ENCODE assay signal across 8 mouse cellular contexts in the genomic region with DNA sequence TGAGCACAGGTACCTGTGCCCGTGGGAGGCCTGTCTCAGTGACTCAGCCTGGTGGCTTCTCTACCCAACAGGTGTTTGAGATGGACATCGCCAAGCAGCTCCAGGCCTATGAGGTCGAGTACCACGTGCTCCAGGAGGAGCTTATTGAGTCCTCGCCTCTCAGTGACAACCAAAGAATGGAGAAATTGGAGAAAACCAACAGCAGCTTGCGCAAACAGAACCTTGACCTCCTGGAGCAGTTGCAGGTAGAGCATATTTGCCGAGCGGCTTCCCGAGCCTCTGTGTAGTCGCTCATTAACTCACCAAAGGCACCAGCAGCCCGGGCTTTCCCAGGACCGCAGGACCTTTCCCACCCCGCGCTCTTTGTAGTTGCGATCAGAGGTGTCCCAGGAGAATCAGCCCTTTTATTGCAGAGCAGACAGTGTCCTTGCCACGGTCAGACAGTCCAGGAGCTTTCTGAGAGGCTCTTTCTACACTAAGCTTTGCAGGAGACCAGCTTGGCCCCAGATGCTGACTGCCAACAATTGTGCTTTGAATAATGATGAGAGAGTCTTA.
DNase-seq lines count a peak whose midpoint lies in the region; ATAC-seq lines count a peak whose summit lies in the region.

No protein-coding gene starts in this region.

- H3K9me3 ChIP-seq in forebrain, embryonic 10.5 days: no peaks in the 10 kb centered on the region
- H3K9me3 ChIP-seq in forebrain, embryonic 16.5 days (ENCODE audit: control insufficient read depth, low read length): no peaks in the 10 kb centered on the region
- H3K9me3 ChIP-seq in hindbrain, embryonic 10.5 days: no peaks in the 10 kb centered on the region
- H3K9me3 ChIP-seq in midbrain, embryonic 12.5 days: no peaks in the 10 kb centered on the region

- H3K36me3 ChIP-seq in forebrain, embryonic 10.5 days (replicated peaks): peaks cover 66% of the 10 kb centered on the region
- no peaks in the 10 kb centered on the region; the same call in 1 of the 2 replicates for H3K36me3 ChIP-seq in forebrain, embryonic 16.5 days (ENCODE audit: control insufficient read depth, insufficient read depth)
- peaks cover 37% of the 10 kb centered on the region for H3K36me3 ChIP-seq in hindbrain, embryonic 10.5 days
- no peaks in the 10 kb centered on the region for H3K36me3 ChIP-seq in midbrain, embryonic 12.5 days

- 74% methylated on average over 16 of the region's 16 CpGs for WGBS in forebrain, embryonic 10.5 days
- WGBS in forebrain, embryonic 16.5 days: 65% methylated on average over 16 of the region's 16 CpGs
- 60% methylated on average over 16 of the region's 16 CpGs for WGBS in hindbrain, embryonic 10.5 days
- 50% methylated on average over 16 of the region's 16 CpGs for WGBS in midbrain, embryonic 12.5 days

- no peak overlapping the region for H3K9ac ChIP-seq in forebrain, embryonic 16.5 days (replicated peaks; ENCODE audit: low read depth, low read length)
- no peak overlapping the region for H3K9ac ChIP-seq in midbrain, embryonic 12.5 days (replicated peaks)

- H3K4me3 ChIP-seq in forebrain, embryonic 10.5 days: no peak overlapping the region
- no peak overlapping the region for H3K4me3 ChIP-seq in forebrain, embryonic 16.5 days (replicated peaks; ENCODE audit: low read length)
- no peak overlapping the region for H3K4me3 ChIP-seq in hindbrain, embryonic 10.5 days
- H3K4me3 ChIP-seq in midbrain, embryonic 12.5 days: no peak overlapping the region

- H3K27me3 ChIP-seq in forebrain, embryonic 10.5 days (ENCODE audit: poor library complexity, severe bottlenecking): no peaks in the 10 kb centered on the region
- no peaks in the 10 kb centered on the region for H3K27me3 ChIP-seq in forebrain, embryonic 16.5 days (replicated peaks; ENCODE audit: control insufficient read depth, insufficient read depth, low read length)
- H3K27me3 ChIP-seq in hindbrain, embryonic 10.5 days (ENCODE audit: insufficient read depth, poor library complexity, severe bottlenecking): no peaks in the 10 kb centered on the region
- no peaks in the 10 kb centered on the region for H3K27me3 ChIP-seq in midbrain, embryonic 12.5 days

- H3K4me1 ChIP-seq in forebrain, embryonic 10.5 days: peaks cover 26% of the 10 kb centered on the region
- peaks cover 4% of the 10 kb centered on the region; the same call in 1 of the 2 replicates for H3K4me1 ChIP-seq in forebrain, embryonic 16.5 days (replicated peaks; ENCODE audit: control insufficient read depth, insufficient read depth, low read length)
- H3K4me1 ChIP-seq in hindbrain, embryonic 10.5 days (replicated peaks): peaks cover 27% of the 10 kb centered on the region
- peaks cover 24% of the 10 kb centered on the region for H3K4me1 ChIP-seq in midbrain, embryonic 12.5 days

- H3K27ac ChIP-seq in forebrain, embryonic 10.5 days: peak overlapping the region; percentile 74
- no peak overlapping the region for H3K27ac ChIP-seq in forebrain, embryonic 16.5 days (ENCODE audit: low read length)
- H3K27ac ChIP-seq in hindbrain, embryonic 10.5 days: peak overlapping the region; percentile 81
- H3K27ac ChIP-seq in midbrain, embryonic 12.5 days (replicated peaks): peak overlapping the region; percentile 76

- H3K4me2 ChIP-seq in forebrain, embryonic 16.5 days (ENCODE audit: low read length): no peak overlapping the region
- no peak overlapping the region for H3K4me2 ChIP-seq in midbrain, embryonic 12.5 days (replicated peaks)

- no peak for DNase-seq in forebrain, embryonic 10.5 days (ENCODE audit: extremely low spot score, low spot score)
- peak; percentile 34 for DNase-seq in hindbrain, embryonic 10.5 days (ENCODE audit: low spot score)
- DNase-seq in kidney, postnatal 36 days: peak; percentile 85 to 94
- no peak for DNase-seq in thymus, postnatal 36 days
- DNase-seq in Muller cell, postnatal 12 days (ENCODE audit: inconsistent ontology term): no peak

- no peak for ATAC-seq in forebrain, embryonic 16.5 days
- peak; percentile 88 for ATAC-seq in midbrain, embryonic 12.5 days (ENCODE audit: low FRiP score, low read depth)
- no peak for ATAC-seq in activated CD4-positive, CD25-positive, alpha-beta regulatory T cell, adult 4 months

Comparison
In these comparisons a context has a peak if more than half of its experiments do, and no peak if none do; other contexts are left out.
1. DNase-seq: peak in hindbrain, embryonic 10.5 days (single experiment) and kidney, postnatal 36 days (2 of 2); none in forebrain, embryonic 10.5 days (single experiment), thymus, postnatal 36 days (0 of 2) and Muller cell, postnatal 12 days (single experiment).